Mouse (Mus musculus) layer of hippocampus, adult 11-12 months (tissue): ENCODE results near the gene Calu.
"Not testable (repeated sequence)": the region's sequence is repeated elsewhere in the genome, so short reads cannot be mapped to it uniquely, and the experiment has no call there.

Experiments used
- DNase-seq: peaks from one replicate; pipeline ENCODE4 v3.0.0; 2022; ENCODE audit warnings: low spot score

The Calu gene

DNA sequence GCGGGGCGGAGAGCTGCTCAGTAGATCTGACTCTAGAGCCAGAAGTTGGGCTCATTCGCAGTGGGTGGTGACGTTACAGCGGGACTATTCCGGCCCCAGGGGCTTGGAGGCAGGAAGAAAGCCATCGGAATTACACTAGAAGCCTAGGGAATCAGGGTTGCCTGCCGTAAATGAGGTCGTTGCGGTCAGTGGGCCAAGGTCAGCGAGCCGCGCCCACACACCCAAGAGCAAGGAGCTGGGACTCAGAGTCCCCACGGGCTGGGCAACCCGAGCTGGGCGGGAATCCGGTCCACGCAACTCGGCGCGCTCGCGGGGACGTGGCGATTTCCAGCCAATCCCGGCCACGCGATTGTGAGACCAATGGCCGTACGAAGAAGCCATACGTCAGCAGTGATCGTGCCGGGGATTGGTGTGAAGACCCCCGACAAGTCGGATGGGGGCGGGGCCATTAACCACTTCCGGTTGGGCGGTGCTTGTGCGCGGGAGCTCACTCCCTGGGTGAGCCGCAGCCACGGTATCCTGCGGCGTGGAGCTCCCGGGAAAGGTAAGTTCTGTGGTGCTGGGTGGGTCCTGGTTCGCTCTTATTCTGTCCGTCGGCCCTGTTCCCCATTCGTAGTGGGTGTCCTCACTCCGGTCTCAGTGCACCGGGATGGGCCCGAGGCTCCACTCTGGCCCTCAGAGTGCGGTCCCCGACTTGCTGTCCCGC, at the start of gene Calu:
Gene Calu (plus strand): TSS at position 405 of the 706 bp plus-strand sequence.
- peak; percentile 100 for DNase-seq

GRCm38 (mm10) chr6:29299112-29299511, 48.8 kb upstream of the Calu start:
- no peak for DNase-seq

DNA sequence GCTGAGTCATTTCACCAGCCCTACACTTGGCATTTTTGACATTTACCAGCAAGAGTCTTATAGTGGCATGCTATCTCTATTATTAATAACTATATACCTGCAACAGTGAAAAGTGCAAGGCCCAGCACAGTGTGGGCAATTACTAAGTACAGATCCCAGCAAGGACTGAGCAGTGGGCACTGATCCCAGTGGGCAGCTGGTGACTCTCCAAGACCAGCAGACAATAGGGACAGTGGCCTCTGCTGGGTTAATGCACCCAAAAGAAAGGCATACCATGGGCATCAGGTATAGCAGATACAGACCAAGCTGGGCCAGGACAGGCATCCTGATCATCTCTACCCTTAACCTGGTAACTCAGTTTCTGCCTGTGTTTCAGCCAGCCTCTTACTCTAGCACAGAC, 44.6 kb upstream of the Calu start:
- DNase-seq, result no peak

GRCm38 (mm10) chr6:29303726-29304125, 44.1 kb upstream of the Calu start:
- no peak for DNase-seq

GRCm38 (mm10) chr6:29305462-29305861, 42.4 kb upstream of the Calu start:
- DNase-seq, result no peak

GRCm38 (mm10) chr6:29308846-29309605, 38.8 kb upstream of the Calu start:
- no peak for DNase-seq

- DNase-seq, result no peak
These were observed 34.1 kb upstream of the Calu start for GRCm38 (mm10) chr6:29313690-29314202.

DNA sequence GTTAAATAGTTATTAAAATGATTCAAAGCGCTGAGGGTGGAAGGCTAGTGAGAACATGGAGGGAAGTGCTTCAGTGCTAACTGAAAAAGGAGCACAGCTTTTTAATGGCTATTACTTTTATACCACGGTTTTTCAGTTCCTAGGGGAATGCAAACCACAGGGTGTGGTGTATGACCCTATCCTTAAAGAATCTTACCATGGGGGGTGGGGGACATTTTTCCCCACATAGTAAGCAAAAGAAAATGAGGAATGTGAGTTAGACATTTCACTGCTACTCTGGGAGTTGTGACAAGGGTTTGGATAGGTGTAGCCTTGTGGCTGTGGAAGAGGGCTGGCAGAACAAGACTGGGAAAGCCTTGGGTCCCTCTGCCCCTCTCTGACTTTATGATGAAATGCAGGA, 30.6 kb upstream of the Calu start:
- DNase-seq, result no peak

GRCm38 (mm10) chr6:29317941-29318340, 29.9 kb upstream of the Calu start:
- DNase-seq, result no peak

DNA sequence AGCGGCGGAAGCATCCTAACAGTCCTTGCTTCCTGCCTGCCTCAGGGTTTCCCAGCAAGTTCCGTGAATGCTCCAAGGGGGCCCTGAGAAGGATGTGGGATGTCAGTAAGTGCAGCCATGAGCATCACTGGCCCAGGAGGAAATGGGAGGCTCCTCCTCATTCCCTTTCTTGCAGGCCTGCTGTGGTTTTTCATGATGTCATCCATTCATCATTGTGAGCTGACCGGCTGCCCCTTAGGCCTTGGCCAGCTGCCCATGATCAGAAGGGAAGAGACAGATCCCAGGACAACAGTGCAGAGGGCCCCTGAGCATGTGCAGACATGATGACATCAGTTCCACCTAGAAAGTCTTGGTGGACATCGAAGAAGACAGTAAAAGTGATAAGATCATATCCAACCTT, 29.0 kb upstream of the Calu start, which contains the start of gene Fam71f1:
Gene Fam71f1 (plus strand): TSS at position 262 of the 400 bp plus-strand sequence.
- DNase-seq, result peak; percentile 4

- DNase-seq, result no peak
These were observed 26.3 kb upstream of the Calu start for GRCm38 (mm10) chr6:29321586-29321985.

GRCm38 (mm10) chr6:29322147-29322546, 25.7 kb upstream of the Calu start:
- no peak for DNase-seq

DNA sequence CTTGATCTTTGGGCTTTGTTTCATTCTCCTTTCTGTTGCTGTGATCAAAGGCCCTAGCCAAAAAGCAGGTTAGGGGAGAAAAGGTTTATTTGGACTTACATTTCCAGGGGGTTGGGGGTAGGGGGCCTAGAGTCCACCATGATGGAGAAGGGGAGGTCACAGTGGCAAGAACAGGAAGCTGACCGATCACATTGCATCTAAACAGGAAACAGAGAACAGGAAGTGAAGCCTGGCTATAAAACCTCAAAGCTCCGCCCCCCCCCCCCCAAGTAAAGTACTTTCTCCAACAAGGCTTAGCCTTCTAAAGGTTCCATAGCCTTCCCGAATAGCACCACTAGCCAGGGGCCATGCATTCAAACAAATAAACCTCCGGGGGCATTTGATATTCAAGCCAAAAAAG, 25.1 kb upstream of the Calu start:
- DNase-seq, result no peak

- DNase-seq, result no peak
These were observed 20.9 kb upstream of the Calu start for GRCm38 (mm10) chr6:29326961-29327360.

DNA sequence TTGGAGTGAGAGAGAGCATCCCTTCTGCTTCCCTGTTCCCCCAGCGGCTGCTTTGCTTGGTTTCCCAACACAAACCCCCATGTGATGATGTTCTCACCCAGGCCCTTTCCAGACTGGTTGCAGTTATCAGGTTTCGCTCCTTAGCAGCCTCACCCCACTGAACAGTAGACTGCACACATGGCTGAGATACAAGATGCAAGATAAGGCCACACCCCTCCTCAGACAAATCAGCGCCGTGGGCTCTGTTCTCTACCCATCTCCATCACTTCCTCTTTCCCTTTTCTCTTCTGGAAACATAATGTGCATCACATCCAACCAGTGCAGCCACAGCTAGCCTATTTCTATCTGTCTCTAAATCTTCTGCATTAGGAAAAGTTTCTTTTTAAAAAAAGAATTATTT, 18.4 kb upstream of the Calu start:
- DNase-seq, result no peak

GRCm38 (mm10) chr6:29346512-29346911, 1.4 kb upstream of the Calu start:
- not testable (repeated sequence) for DNase-seq

GRCm38 (mm10) chr6:29347189-29347588, 680 bp upstream of the Calu start:
- DNase-seq, result no peak

DNA sequence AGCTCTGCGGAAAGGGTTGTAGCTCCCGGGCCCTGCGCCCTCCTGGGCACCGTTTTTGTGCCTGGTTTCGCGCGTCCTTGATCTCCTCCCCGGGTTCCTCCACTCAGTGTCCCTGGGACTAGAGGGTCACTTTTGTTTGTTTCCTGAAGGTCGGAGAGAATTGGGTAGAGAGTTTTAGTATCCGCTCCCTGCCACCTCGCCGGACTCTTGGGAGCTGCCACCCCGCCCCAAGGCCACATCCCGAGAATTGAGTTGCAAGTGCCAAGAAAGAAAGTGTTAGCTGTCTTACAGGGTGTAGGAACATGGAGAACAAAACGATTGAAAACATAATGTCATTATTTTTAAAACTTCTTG, 479 bp downstream of the Calu start:
- peak; percentile 13 for DNase-seq

GRCm38 (mm10) chr6:29351613-29352012, 3.7 kb downstream of the Calu start:
- no peak for DNase-seq

- no peak for DNase-seq
These were observed 4.9 kb downstream of the Calu start for GRCm38 (mm10) chr6:29352816-29353215.

DNA sequence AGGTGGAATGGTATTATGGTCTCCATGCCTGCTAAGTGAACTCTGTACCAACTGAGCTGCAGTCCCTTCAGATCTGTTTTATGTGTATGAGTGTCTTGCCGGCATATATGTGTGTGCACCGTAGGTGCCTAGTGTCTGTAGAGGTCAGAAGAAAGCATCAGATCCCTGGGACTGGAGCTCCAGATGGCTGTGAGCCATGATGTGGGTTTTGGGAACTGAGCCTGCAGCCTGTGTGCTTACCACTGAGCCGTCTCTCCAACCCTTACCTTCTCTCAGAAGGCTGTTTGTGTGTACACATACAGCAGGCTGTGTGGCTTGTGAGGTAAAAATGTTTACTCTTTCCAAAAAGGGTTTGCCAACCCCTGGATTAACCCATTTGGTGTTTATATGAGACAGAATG, 11.5 kb downstream of the Calu start:
- DNase-seq, result no peak

GRCm38 (mm10) chr6:29360211-29360610, 12.3 kb downstream of the Calu start:
- no peak for DNase-seq
